ENCODE assay signal across 14 mouse cellular contexts in genomic region chr2:173052881-173053280, GRCm38 (mm10). TPM values are rescaled to one million over a fixed set of nuclear protein-coding genes. Genes with fewer than 3 reads are reported as not detected.
DNase-seq lines count a peak whose midpoint lies in the region.
"Had no signal": no experiment of that assay in that cellular context is flagged by ENCODE, and none has a peak within 500 bp of the region (broad histone marks: within the 10 kb centered on the region; RNA-seq: fewer than 3 reads in every experiment).

No protein-coding gene starts in this region.

- peak; percentile 1 for DNase-seq in adrenal gland, postnatal 10 days
- DNase-seq in adrenal gland, postnatal 4 days (ENCODE audit: low spot score in 2 of 2) = no peak
- DNase-seq in heart, adult 9 months (ENCODE audit: low spot score in 2 of 2) = peak; percentile 29 to 32
- DNase-seq in heart, postnatal 25 days (ENCODE audit: low spot score) = no peak
- DNase-seq in urinary bladder, postnatal 14 days (ENCODE audit: low spot score) = peak; percentile 46
- DNase-seq in urinary bladder, postnatal 25 days (ENCODE audit: low spot score) = no peak
- no peak for DNase-seq in layer of hippocampus, adult 11-12 months (ENCODE audit: low spot score)
- DNase-seq in yolk sac, embryonic 10.5 days (ENCODE audit: low spot score) = no peak
- DNase-seq: cerebellum, adult 11-12 months; gastrocnemius, postnatal 36 days; kidney, adult 2 months; kidney, postnatal 14 days; layer of hippocampus, adult 9-11 months; lung, adult 18-20 months had no signal

- intact Hi-C loops in heart, postnatal 25 days (cut with DNase I) = no loop called here

RNA-seq across cellular contexts. Expression of gene Rbm38, which starts 32.6 kb away (rescaled TPM):
- 10 to 100 TPM; 25.3 to 39.6 TPM for total RNA-seq in adrenal gland, postnatal 10 days (2021)
- total RNA-seq in adrenal gland, postnatal 4 days (2021) = 10 to 100 TPM; 28.4 to 31.7 TPM
- 100 to 1,000 TPM; 167 to 223 TPM for total RNA-seq in heart, postnatal 25 days (2021)

RNA-seq across cellular contexts. Expression of gene Rae1, which starts 53.0 kb away (rescaled TPM):
- 10 to 100 TPM; 51.6 to 54.8 TPM for total RNA-seq in adrenal gland, postnatal 10 days (2021)
- total RNA-seq in adrenal gland, postnatal 4 days (2021) = 10 to 100 TPM; 68.5 to 76.5 TPM
- 10 to 100 TPM; 24.4 to 25.3 TPM for total RNA-seq in heart, postnatal 25 days (2021)

Comparison
In these comparisons a context has a peak if more than half of its experiments do, and no peak if none do; other contexts are left out.
1. DNase-seq: peak in adrenal gland, postnatal 10 days (single experiment), heart, adult 9 months (2 of 2) and urinary bladder, postnatal 14 days (single experiment); none in adrenal gland, postnatal 4 days (0 of 2), heart, postnatal 25 days (single experiment), urinary bladder, postnatal 25 days (single experiment), layer of hippocampus, adult 11-12 months (single experiment) and yolk sac, embryonic 10.5 days (single experiment).
2. RNA of gene Rbm38, which starts 32.6 kb away (total RNA-seq): 167 to 223 TPM in heart, postnatal 25 days; 25.3 to 39.6 TPM in adrenal gland, postnatal 10 days and 28.4 to 31.7 TPM in adrenal gland, postnatal 4 days; every median in the first group is over 4 times any median in the second.